Mouse (Mus musculus) adrenal gland (tissue): ENCODE results near the gene 1190005I06Rik.

ENCODE experiments used
- intact Hi-C: fragments of 180-260 bp; cut with DNase I; formaldehyde crosslinking; loops from one replicate; pipeline ENCODE4 v1.15.1; 2025

The 1190005I06Rik gene

DNA sequence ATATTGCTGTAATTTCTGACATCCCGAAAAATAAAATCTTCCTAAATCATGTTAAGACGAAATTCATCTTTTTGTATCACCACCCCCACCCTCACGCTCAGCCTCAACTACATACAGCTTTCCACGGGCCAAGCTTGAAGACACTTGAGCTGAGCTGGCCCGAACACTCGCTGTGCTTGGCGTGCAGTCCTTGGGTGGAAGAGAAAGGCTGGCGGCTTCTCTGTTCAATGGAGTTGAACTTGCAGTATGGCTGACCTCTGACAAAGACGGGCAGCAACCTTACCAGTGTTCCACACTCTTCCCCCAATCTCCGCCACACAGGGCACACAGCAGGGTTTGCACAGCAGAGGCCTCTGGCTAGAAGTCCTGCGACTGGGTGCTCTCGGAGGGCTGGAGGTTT lies 66.1 kb downstream of the 1190005I06Rik start:
- intact Hi-C loops: no loop called here

DNA sequence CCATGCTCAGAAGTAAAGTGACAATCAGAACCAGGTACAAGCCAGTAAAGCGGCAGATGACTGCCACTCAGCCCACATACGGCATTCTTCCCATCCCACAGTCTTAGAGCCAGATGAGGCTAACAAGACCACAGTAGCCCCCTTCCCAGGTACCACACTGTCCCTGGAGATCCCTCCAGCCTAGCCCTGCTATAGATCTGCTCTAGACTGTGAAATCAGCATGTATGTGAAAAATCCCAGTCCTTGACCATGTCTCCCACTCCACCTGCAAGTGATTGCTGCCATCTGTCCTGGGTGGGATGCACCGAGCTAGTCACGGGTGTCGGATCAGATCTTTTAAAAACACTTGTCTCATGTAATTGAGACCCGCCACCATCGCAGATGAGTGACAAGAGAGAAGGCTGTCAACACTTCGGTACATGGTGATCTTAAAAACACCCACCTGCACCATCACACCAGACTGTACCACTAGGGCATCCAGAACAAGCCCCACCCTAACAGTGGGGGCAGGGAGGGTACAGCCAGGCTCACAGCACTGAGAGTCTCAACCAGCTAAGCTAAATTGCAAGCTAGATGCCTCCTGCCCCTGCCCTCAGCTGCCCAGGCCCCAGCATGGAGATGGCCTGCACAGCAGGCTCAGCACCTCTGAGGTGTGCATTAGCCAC lies 67.0 kb downstream of the 1190005I06Rik start:
- intact Hi-C loops: no loop called here

DNA sequence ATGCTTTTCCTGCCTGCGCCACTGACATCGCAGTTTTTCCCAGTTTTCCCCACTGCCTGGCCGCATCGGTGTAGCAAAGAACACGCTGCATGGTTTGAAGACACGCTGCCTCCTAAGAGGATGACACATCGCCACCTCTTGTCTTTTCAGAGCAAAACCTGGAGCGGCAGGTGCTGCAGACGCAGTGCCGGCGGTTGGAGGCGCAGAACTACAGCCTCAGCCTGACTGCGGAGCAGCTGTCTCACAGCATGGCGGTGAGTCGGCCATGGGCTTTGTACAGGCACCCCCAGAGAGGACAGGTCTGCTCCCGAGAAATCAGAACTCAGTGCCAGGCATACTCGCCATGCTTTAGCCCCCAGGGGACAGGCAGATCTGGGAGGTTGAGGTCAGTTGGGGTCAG lies 69.6 kb downstream of the 1190005I06Rik start:
- intact Hi-C loops: no loop called here

GRCm38 (mm10) chr8:120575801-120576200 lies 71.6 kb downstream of the 1190005I06Rik start:
- intact Hi-C loops: no loop called here

- intact Hi-C loops: no loop called here
Measured at GRCm38 (mm10) chr8:120574941-120575340, 72.5 kb downstream of the 1190005I06Rik start.

- intact Hi-C loops: no loop called here
Measured at GRCm38 (mm10) chr8:120573866-120574265, 73.6 kb downstream of the 1190005I06Rik start.

DNA sequence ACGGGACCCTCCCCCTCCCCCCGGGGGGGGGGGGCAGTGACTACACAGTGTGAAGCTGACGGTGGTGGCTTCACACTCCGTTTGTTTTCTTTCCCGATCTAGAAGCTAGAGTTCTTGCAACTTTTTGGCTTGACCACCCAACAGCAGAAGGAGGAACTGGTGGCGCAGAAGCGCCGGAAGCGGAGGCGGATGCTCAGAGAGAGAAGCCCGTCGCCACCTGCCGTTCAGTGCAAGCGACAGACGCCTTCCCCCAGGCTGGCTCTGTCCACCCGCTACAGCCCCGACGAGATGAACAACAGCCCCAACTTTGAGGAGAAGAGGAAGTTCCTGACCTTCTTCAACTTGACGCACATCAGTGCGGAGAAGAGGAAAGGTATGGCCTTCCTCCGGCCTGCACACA lies 74.9 kb downstream of the 1190005I06Rik start:
- intact Hi-C loops: no loop called here

DNA sequence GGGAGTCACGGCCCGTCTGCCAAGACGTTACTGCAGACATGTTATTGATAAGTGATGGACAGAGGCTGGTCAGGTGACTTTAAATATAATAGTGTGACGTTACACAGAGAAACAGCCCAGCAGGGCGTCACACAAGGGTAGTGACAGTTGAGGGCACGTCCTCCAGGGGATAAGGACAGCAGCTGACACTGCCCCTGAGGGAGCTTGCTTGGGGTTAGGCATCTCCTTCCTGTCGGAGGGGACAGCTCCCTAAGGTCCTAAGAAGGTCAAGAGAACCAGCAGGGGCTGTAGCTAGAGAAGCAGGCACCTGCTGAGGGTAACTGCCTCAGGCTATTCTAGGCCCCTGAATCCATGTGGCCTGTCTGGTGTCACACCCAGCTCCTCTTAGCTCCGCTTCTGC lies 75.9 kb downstream of the 1190005I06Rik start:
- intact Hi-C loops: no loop called here

DNA sequence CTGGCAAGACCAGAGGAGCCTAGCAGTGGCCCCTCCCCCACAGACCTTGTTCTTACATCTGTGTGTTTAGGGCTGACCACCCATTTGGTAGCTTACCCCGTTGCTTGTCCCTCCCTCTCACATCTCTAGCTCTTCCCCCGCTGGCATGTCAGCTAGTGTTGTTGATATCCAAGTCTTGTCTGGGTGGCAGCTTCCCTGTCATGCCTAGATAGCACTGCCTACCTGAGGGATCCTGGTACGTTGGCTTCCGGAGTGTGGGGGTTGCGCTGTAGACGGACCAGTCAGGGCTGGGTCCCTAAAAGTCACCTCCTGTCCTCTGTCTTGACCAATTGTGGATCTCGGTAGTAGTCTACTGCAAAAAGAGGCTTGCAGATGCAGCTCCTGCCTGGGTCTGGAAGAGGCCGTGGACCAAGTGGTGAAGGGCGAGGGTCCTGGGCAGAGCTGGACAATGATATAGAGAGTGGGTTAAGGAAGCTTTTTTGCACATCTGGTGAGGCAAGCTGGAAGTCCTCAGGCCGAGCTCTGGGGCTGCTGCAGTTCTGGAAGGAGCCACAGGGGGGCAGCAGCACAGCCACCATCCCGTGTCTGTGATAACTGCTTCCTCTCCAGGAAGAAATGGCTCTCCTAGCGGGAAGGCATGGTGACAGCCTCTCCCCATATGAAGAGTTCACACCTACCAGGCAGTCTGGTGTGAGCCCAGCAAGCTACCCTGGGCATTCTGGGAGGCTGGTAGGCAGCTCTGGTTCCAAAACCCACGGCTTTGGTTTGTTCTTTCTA lies 77.3 kb downstream of the 1190005I06Rik start:
- intact Hi-C loops: no loop called here

- intact Hi-C loops: no loop called here
Measured at GRCm38 (mm10) chr8:120569123-120569522, 78.3 kb downstream of the 1190005I06Rik start.

DNA sequence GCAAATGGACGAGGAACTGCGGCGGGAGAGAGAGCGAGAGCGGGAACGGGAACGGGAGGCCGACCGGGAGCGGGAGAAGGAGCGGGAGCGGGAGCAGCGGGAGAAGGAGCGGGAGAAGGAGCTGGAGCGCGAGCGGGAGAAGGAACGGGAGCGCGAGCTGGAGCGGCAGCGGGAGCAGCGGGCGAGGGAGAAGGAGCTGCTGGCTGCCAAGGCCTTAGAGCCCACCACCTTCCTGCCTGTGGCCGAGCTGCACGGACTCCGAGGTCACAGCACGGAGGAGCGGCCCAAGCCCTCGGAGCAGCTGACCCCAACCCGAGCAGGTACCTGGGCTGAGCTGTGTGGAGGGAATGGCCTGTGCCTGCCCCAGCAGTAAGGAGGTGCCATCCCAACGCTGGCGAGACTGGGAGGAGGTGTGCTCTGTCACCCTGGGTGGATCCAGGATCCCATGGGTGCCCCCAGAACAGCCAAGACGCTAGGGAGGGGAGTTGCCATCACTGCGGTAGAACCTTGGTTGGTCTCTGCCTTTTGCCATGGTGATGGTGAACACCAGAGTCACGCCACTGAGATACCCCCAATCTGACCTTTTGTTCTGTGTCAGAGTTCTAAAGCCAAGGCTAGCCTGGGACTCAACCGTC lies 79.2 kb downstream of the 1190005I06Rik start:
- intact Hi-C loops: no loop called here

GRCm38 (mm10) chr8:120567731-120568130 lies 79.7 kb downstream of the 1190005I06Rik start:
- intact Hi-C loops: no loop called here

- intact Hi-C loops: no loop called here
Measured at GRCm38 (mm10) chr8:120566681-120567080, 80.8 kb downstream of the 1190005I06Rik start.

DNA sequence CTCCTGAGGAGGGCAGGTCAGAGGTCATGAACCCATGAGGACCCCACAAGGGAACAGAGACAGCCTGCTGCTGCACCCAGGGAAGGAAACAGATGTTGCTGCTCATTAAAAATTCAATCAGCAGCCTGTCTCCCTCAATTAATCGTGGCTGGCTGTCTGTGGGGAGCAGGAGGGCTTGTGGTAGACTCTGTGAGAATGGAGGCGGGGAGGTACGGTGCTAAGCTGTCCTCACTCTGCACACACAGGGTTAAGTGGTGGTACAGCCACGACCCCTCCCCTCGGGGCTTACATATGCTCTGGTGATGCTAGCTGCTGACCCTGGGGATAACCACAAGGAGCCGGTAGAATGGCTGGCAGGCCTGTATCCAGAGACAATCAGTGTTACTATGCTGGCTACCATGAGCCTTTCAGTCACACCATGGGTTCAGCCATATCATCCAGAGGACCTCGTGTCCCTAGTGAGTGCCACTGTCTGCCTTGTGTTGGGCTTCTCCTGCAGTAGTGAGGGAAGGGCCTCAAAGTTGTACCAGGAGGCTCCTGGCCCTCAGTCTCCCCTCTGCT lies 82.2 kb downstream of the 1190005I06Rik start:
- intact Hi-C loops: no loop called here

GRCm38 (mm10) chr8:120563851-120564837 lies 83.3 kb downstream of the 1190005I06Rik start:
- intact Hi-C loops: no loop called here

DNA sequence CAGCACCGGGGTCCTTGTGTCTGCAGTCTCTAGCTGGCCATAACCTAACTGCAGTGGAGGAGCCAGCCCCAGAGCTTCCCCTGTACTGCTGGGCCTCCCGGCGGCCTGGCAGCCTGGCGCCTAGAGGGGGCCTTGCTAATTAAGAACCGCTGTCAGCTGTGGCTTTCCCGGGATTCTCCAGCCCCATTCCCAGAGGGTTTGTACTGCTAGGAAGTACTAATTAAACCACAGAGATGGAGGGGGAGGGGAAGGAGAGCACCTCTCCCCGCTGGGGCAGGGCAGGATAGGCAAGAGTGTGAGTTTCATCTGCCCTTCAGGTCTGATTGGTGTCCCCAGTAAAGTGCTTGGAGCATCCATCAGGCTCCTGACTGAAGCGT lies 84.1 kb downstream of the 1190005I06Rik start:
- intact Hi-C loops: no loop called here

DNA sequence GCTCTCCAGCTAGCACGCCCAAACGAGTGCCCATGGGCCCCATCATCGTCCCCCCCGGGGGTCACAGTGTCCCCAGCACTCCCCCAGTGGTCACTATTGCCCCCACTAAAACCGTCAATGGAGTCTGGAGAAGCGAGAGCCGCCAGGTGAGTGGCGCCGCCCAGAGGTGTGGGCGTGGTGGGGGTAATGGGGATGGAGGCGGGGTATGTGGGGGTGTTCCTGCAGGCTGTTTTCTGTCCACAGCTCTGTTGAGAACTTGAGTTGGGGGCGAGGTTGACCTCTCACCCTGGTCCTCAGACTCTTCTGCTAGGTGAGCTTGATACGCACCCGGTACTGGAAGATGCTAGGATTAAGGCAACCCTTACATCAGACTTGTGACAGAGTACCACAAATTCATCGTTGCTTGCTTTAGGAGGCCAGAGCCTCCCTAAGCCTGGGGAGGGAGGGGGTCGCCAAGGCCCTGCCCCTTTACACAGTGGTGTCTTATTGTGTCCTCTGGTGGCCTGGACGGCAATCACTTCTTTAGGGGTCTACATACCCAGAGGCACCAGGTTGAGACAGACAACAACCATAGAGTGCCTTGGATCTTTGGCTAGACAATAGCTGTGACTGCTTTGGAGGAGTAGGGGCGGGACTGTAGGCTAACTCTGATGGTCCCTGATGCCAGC lies 84.6 kb downstream of the 1190005I06Rik start:
- intact Hi-C loops: no loop called here

- intact Hi-C loops: no loop called here
Measured at GRCm38 (mm10) chr8:120561539-120562435, 85.6 kb downstream of the 1190005I06Rik start.

DNA sequence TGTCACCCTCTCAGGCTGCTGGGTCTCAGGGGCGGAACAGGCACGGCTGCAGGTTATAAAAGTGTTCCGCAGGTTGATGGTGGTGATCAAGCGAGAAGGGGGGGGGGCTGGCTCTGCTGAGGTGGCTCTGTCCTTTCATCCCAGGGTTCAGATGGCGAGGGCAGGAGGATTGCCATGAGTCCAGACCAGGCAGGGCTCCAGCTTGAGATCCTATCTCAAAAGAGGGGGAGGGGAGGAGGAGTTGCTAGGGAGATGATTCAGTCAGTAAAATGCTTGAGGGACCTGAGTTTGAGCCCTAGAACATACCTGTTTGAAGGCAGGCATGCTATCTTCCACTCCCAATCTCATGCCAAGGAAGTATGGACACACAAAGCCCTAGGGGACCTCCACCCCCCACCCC lies 86.9 kb downstream of the 1190005I06Rik start:
- intact Hi-C loops: no loop called here
